Mouse (Mus musculus) testis, adult 2 months (tissue): Measurements from ENCODE around the gene Ccdc85c. TPM values are rescaled to one million over a fixed set of nuclear protein-coding genes. Genes with fewer than 3 reads are reported as not detected.

Experiments
- H3K27ac ChIP-seq: fragments of 200-500 bp; 2 replicates; pipeline ENCODE4 v1.5.1; 2012; ENCODE audit warnings: low read depth, low read length; ENCODE audit not compliant: control insufficient read depth, insufficient read depth
- H3K27me3 ChIP-seq: fragments of 200-500 bp; 2 replicates; pipeline ENCODE4 v1.6.1; 2012; ENCODE audit warnings: mild to moderate bottlenecking, low read length, moderate library complexity; ENCODE audit not compliant: control insufficient read depth, insufficient read depth
- H3K36me3 ChIP-seq: fragments of 200-500 bp; 2 replicates; pipeline ENCODE4 v1.6.1; 2012; ENCODE audit warnings: mild to moderate bottlenecking, low read length; ENCODE audit not compliant: control insufficient read depth, insufficient read depth
- H3K4me1 ChIP-seq: fragments of 200-500 bp; 2 replicates; pipeline ENCODE4 v1.6.1; 2012; ENCODE audit warnings: low read length; ENCODE audit not compliant: control insufficient read depth, insufficient read depth
- H3K4me3 ChIP-seq: fragments of 200-500 bp; 2 replicates; pipeline ENCODE4 v1.5.1; 2012; ENCODE audit warnings: low read depth, mild to moderate bottlenecking, low read length, moderate library complexity, mixed read lengths; ENCODE audit not compliant: control insufficient read depth
- CTCF ChIP-seq: fragments of 200-500 bp; IDR thresholded peaks from 2 replicates; pipeline ENCODE4 v1.5.1; 2012; ENCODE audit warnings: low read depth, mild to moderate bottlenecking, inconsistent platforms, low read length, moderate library complexity; ENCODE audit not compliant: control insufficient read depth, insufficient read depth, insufficient replicate concordance
- POLR2A ChIP-seq: fragments of 200-500 bp; IDR thresholded peaks from 2 replicates; pipeline ENCODE4 v1.6.1; 2012; ENCODE audit warnings: low read depth, mild to moderate bottlenecking, inconsistent platforms, low read length, moderate library complexity; ENCODE audit not compliant: control insufficient read depth
- polyA plus RNA-seq: library from polyadenylated mRNA; depleted of rRNA; stranded (reverse); fragments of >200 nt; gene quantifications from 2 replicates; pipeline ENCODE4 v1.2.3, GENCODE M21; 2012

Gene Ccdc85c
- polyA plus RNA-seq, 1 experiment: 22.6 TPM

DNA sequence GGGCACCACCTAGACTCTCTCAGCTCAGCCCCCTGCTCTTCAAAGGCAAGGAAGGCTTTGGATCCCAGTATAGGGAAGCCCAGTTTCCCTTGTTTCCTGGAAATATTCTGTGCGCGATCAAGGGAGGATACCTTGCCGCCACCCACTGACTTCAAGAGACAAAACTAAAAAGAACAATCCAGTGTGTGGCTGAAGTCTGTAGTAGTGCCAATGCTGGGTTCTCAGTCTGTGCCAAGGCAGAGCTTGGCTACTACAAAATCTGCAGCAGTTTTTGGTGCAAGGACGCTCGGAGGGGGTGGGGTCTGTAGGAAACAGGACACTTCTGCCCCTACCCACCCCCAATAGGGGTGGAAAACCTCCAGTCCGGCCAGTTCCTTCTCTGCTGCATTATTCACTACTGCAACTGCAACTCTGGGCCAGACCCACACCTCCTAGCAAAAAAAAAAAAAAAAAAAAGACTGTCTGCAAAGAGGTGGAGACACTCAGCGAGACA lies 3.0 kb downstream of the Ccdc85c start:
- Histone ChIP-seq H3K27ac (no peak overlapping the region), H3K36me3 (no peaks in the 10 kb centered on the region), H3K27me3 (no peaks in the 10 kb centered on the region), H3K4me1 (peaks cover 36% of the 10 kb centered on the region), H3K4me3 (no peak overlapping the region)
- TF ChIP-seq CTCF: no peak
- TF ChIP-seq POLR2A: no peak

DNA sequence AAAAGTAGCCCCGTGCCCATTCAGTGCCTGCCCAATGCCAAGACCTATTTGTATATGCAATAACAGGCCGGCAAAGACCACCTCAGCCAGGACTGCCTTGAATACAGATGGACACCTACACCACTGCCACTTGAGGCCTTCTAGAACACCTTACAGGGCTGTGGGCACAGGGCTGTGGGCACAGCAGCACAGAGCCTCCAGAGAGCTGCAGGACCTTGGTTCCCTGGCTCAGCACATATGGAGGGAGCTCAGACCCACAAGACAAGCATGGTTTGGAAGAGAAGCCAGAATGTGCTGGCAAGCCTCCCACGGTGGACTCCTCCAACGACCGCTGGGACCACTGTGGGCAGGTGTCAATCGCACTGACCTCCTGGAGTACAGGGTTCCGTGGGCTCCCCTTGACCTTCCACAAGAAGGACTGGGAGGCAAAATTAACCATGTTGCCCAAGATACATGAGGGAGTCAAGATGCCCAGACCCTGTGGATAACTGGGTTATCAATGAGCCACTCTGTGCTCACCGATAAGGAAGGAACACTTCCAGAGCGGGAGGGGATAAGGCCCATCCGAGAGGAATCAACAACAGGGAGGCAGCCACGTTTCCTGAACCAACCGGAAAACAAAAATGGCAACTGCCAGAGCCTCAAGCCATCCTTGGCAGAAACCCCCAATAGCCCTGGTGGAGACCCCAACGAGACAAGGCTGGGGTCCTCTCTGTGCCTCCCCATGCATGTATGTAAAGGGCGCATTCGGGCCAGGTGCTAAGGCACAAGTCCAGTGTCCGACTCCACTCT lies 3.7 kb downstream of the Ccdc85c start:
- Histone ChIP-seq H3K4me3 (no peak overlapping the region; the same call in 1 of the 2 replicates), H3K4me1 (peaks cover 34% of the 10 kb centered on the region), H3K27ac (no peak overlapping the region; the same call in 1 of the 2 replicates), H3K27me3 (no peaks in the 10 kb centered on the region), H3K36me3 (no peaks in the 10 kb centered on the region)
- TF ChIP-seq CTCF (no peak), POLR2A (no peak)

DNA sequence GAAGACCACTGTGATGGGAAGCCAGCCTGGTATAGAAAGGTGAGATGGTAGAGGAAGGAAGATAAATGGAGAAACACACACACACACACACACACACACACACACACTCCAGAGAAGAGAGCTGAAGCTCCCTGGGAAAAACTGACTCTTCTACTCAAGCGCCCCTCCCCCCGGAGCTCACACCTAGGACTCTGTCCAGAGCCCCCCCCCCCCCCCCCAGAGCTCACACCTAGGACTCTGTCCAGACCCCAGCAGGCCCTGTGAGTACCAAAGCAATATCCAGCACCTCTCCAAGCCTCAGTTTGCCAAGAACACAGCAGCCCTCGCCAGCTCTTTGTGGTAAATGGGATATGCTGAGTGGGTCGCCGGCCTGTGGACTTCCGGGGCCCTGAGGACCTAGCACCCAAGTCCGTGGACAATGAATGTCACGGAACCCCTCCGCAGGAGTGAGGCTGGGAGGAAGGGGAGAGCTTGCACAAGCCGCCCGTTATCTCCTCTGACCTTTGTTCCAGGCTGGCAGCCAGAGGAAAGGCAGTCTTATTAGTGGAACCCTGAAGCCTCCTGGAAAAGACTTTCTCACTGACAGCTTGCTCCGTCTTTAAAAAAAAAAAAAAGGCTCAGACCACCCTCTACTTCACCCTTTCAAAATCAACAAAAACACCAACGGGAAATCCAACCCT lies 4.8 kb downstream of the Ccdc85c start:
- TF ChIP-seq POLR2A (no peak), CTCF (no peak)
- no peak overlapping the region for H3K27ac ChIP-seq
- H3K27me3 ChIP-seq: no peaks in the 10 kb centered on the region
- no peaks in the 10 kb centered on the region for H3K36me3 ChIP-seq
- H3K4me1 ChIP-seq: peaks cover 41% of the 10 kb centered on the region
- no peak overlapping the region for H3K4me3 ChIP-seq

DNA sequence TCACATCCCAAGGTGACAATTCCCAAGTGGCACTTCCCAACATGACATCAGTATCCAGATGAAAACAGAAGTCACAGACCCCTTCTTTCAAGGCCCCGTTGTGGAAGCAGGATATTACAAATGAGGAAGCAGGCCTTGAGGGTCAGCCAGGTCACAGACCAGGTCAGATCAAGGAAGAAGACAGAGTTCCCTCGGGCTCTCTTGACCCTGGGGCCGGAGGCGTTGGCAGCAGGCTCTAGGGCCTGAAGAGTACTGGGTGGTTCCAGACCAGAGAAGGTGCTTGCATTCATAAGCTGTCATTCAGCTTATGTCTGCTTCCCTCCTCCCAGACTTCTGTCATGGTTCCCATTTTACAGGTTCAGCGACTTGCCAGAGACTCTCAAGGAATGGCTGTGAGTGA lies 5.5 kb downstream of the Ccdc85c start:
- TF ChIP-seq POLR2A (no peak), CTCF (no peak)
- no peaks in the 10 kb centered on the region for H3K27me3 ChIP-seq
- no peak overlapping the region for H3K27ac ChIP-seq
- no peak overlapping the region for H3K4me3 ChIP-seq
- no peaks in the 10 kb centered on the region for H3K36me3 ChIP-seq
- H3K4me1 ChIP-seq: peaks cover 42% of the 10 kb centered on the region

DNA sequence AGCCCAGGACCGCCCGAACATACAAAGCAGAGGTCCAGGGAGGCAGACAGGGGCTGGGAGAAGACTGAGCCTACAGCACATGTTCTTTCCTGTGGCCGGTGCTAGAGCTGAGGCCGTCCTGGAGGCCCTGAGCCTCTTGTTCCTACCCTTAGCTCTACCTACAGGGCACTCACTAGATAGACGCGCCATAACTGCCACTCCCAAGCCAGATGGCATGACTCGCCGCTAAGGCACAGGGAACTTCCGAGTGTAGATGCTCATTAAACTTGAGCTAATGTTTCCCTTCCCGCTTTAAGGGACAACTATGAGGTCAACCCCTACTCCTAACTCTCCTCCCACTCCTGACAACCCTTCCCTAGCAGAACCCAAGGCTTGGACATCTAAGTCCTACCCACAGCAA lies 6.3 kb downstream of the Ccdc85c start:
- no peaks in the 10 kb centered on the region for H3K36me3 ChIP-seq
- no peak overlapping the region for H3K27ac ChIP-seq
- H3K4me1 ChIP-seq: peaks cover 40% of the 10 kb centered on the region
- H3K27me3 ChIP-seq: no peaks in the 10 kb centered on the region
- no peak overlapping the region for H3K4me3 ChIP-seq
- TF ChIP-seq CTCF (no peak), POLR2A (no peak)

DNA sequence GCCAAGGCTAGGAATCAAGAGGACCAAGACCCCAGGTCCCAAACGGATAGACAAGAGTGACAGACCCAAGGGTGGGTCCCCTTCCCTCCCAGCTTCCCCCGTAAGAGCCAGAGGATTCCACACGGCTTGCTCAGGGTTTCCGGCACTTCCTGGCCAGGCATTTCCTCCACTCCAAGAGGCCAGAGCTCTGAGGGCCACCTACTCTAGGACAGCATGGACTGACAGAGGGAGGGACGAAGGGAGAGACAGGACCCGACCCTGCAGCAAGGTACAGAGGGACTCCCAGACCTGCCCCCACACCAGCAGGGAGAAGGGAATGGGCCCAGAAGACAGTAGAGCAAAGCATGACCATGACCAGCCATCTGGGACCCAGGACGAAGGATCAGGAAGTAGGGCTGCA lies 7.6 kb downstream of the Ccdc85c start:
- TF ChIP-seq CTCF: no peak
- TF ChIP-seq POLR2A: no peak
- H3K4me1 ChIP-seq: peaks cover 32% of the 10 kb centered on the region
- H3K27ac ChIP-seq: no peak overlapping the region
- no peaks in the 10 kb centered on the region for H3K27me3 ChIP-seq
- H3K36me3 ChIP-seq: no peaks in the 10 kb centered on the region
- no peak overlapping the region for H3K4me3 ChIP-seq

DNA sequence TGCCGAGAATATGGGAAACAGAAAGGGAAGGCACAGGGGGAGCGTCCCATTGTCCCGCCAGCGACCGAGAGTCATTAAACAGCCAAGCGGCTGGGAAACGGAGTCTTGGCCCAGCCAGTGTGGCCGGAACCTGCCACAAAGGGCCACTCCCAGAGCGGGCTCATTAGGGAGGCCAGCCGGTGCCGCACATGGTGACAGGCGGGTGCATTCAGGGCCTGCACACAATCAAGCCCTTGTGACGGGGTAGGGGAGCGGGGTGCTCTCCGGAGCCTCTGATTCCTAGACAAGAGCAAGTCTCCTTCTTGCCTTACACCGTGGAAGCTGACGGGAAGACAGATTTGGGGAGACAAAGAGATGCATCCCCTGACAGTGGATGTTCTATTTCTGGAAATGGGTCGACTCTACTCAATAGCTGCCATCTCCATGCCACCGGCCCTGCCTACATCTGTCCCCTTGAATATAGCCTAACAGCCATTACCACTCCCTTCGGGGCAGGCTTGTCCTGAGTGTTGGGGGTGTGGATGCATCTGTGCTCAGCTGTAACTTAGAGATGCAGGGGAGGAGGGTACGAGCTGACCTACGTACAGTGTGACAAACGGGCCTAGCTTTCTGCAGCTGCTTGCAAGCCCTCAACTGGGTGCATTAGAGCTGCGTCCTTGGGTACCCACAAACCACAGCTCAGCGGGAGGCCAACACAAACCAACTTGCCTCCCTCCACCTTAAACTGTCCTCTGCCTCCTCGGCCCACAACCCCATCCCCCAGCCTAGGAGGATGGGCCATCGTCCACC lies 9.2 kb downstream of the Ccdc85c start:
- H3K4me1 ChIP-seq: peaks cover 19% of the 10 kb centered on the region
- H3K4me3 ChIP-seq: no peak overlapping the region
- H3K27ac ChIP-seq: no peak overlapping the region

More for the DNA sequence above, 9.2 kb downstream of the Ccdc85c start:
- H3K36me3 ChIP-seq: no peaks in the 10 kb centered on the region
- H3K27me3 ChIP-seq: no peaks in the 10 kb centered on the region
- no peak for TF ChIP-seq POLR2A
- no peak for TF ChIP-seq CTCF
